Mouse (Mus musculus) C2C12 (cell line): Measurements from ENCODE around the gene Grk6. TPM values are rescaled to one million over a fixed set of nuclear protein-coding genes. Genes with fewer than 3 reads are reported as not detected.

Experiments used
- H3K27me3 ChIP-seq: one replicate; pipeline ENCODE4 v1.6.1; 2011; ENCODE audit not compliant: control insufficient read depth, insufficient read depth, insufficient read length
- H3K36me3 ChIP-seq: one replicate; pipeline ENCODE4 v1.6.1; 2011; ENCODE audit not compliant: control insufficient read depth, insufficient read depth
- H3K4me3 ChIP-seq: one replicate; pipeline ENCODE4 v1.5.1; 2011; ENCODE audit warnings: mild to moderate bottlenecking, control low read depth; ENCODE audit not compliant: poor library complexity, insufficient read depth, severe bottlenecking
- H3K79me2 ChIP-seq: one replicate; pipeline ENCODE4 v1.6.1; 2011; ENCODE audit not compliant: control insufficient read depth, insufficient read depth
- H3K79me3 ChIP-seq: one replicate; pipeline ENCODE4 v1.6.1; 2011; ENCODE audit warnings: low read depth, control low read depth
- H3ac ChIP-seq: one replicate; pipeline ENCODE3; 2011; ENCODE audit warnings: low read depth; ENCODE audit not compliant: control insufficient read depth, insufficient read length
- CEBPB ChIP-seq: IDR thresholded peaks from one replicate; pipeline ENCODE4 v1.6.1; 2011; ENCODE audit warnings: low read depth, mild to moderate bottlenecking, control low read depth, moderate library complexity
- CTCF ChIP-seq: IDR thresholded peaks from one replicate; pipeline ENCODE4 v1.5.1; 2011; ENCODE audit not compliant: control insufficient read depth, insufficient read depth, insufficient read length
- FOSL1 ChIP-seq: IDR thresholded peaks from one replicate; pipeline ENCODE4 v1.8.0; 2011; ENCODE audit warnings: mild to moderate bottlenecking, low read length; ENCODE audit not compliant: poor library complexity, insufficient read depth, severe bottlenecking
- MAX ChIP-seq: IDR thresholded peaks from one replicate; pipeline ENCODE4 v1.6.1; 2011; ENCODE audit warnings: mild to moderate bottlenecking, control low read depth
- MYOD1 ChIP-seq: IDR thresholded peaks from one replicate; pipeline ENCODE4 v1.6.1; 2011; ENCODE audit warnings: low read depth; ENCODE audit not compliant: control insufficient read depth, insufficient read length
- MYOG ChIP-seq: IDR thresholded peaks from one replicate; pipeline ENCODE4 v1.6.1; 2011; ENCODE audit not compliant: control insufficient read depth, insufficient read length; ENCODE audit errors: extremely low read depth
- USF1 ChIP-seq: IDR thresholded peaks from one replicate; pipeline ENCODE4 v1.6.1; 2011; ENCODE audit warnings: low read depth, mild to moderate bottlenecking, control low read depth, moderate library complexity
- polyA plus RNA-seq: library from polyadenylated mRNA; unstranded; fragments of >200 nt; fragmentation: generic; extraction: Trizol; gene quantifications from one replicate; pipeline ENCODE4 v1.2.1, GENCODE M21; 2012; ENCODE audit warnings: missing spikeins

The Grk6 gene
- polyA plus RNA-seq, 1 experiment = 81.9 TPM

GRCm38 (mm10) chr13:55496661-55497060 lies 51.8 kb downstream of the Grk6 start:
- Histone ChIP-seq H3K79me3 (no peaks in the 10 kb centered on the region), H3K36me3 (peaks cover 47% of the 10 kb centered on the region), H3K4me3 (no peak overlapping the region), H3ac (no peak overlapping the region), H3K79me2 (no peaks in the 10 kb centered on the region), H3K27me3 (no peaks in the 10 kb centered on the region)
- TF ChIP-seq MYOG (no peak), MAX (no peak), CEBPB (no peak), FOSL1 (no peak), CTCF (no peak), MYOD1 (no peak), USF1 (no peak)

- Histone ChIP-seq H3K79me2 (peaks cover 14% of the 10 kb centered on the region), H3K27me3 (no peaks in the 10 kb centered on the region), H3K79me3 (no peaks in the 10 kb centered on the region), H3K36me3 (peaks cover 69% of the 10 kb centered on the region), H3ac (no peak overlapping the region), H3K4me3 (no peak overlapping the region)
- TF ChIP-seq CTCF (no peak), FOSL1 (no peak), USF1 (no peak), MYOG (no peak), MAX (no peak), MYOD1 (no peak), CEBPB (no peak)
These were observed 54.0 kb downstream of the Grk6 start for GRCm38 (mm10) chr13:55498906-55499305.

GRCm38 (mm10) chr13:55500575-55500974 lies 55.7 kb downstream of the Grk6 start:
- H3K79me2 ChIP-seq = peaks cover 31% of the 10 kb centered on the region
- no peaks in the 10 kb centered on the region for H3K79me3 ChIP-seq
- H3K27me3 ChIP-seq = no peaks in the 10 kb centered on the region
- TF ChIP-seq MYOG (no peak), FOSL1 (no peak), MAX (no peak), CEBPB (no peak), USF1 (no peak), MYOD1 (no peak), CTCF (no peak)
- no peak overlapping the region for H3K4me3 ChIP-seq
- H3K36me3 ChIP-seq = peaks cover 86% of the 10 kb centered on the region
- no peak overlapping the region for H3ac ChIP-seq

- Histone ChIP-seq H3K4me3 (no peak overlapping the region), H3K79me2 (peaks cover 49% of the 10 kb centered on the region), H3ac (no peak overlapping the region), H3K27me3 (no peaks in the 10 kb centered on the region), H3K79me3 (peaks cover under 1% of the 10 kb centered on the region), H3K36me3 (peaks cover 94% of the 10 kb centered on the region)
- no peak for TF ChIP-seq CEBPB
- TF ChIP-seq USF1 = no peak
- TF ChIP-seq MYOG = no peak
- no peak for TF ChIP-seq FOSL1
These were observed 57.5 kb downstream of the Grk6 start for GRCm38 (mm10) chr13:55502405-55502804.

GRCm38 (mm10) chr13:55504390-55504789 lies 59.5 kb downstream of the Grk6 start:
- H3K27me3 ChIP-seq = no peaks in the 10 kb centered on the region
- TF ChIP-seq CTCF = no peak
- H3K79me2 ChIP-seq = peaks cover 69% of the 10 kb centered on the region
- no peak overlapping the region for H3K4me3 ChIP-seq
- peaks cover 97% of the 10 kb centered on the region for H3K36me3 ChIP-seq
- H3K79me3 ChIP-seq = peaks cover 17% of the 10 kb centered on the region
- no peak overlapping the region for H3ac ChIP-seq

GRCm38 (mm10) chr13:55505810-55506209 lies 60.9 kb downstream of the Grk6 start:
- Histone ChIP-seq H3K79me2 (peaks cover 80% of the 10 kb centered on the region), H3K36me3 (peaks cover 93% of the 10 kb centered on the region), H3ac (no peak overlapping the region), H3K4me3 (no peak overlapping the region), H3K79me3 (peaks cover 26% of the 10 kb centered on the region), H3K27me3 (no peaks in the 10 kb centered on the region)
- no peak for TF ChIP-seq FOSL1
- TF ChIP-seq MAX = no peak
- no peak for TF ChIP-seq MYOD1
- TF ChIP-seq USF1 = no peak
- TF ChIP-seq CTCF = no peak
- no peak for TF ChIP-seq CEBPB
- TF ChIP-seq MYOG = no peak
